Mouse (Mus musculus): ENCODE measurements around the gene Scin.

GRCm38 (mm10) chr12:40160777-40161176 lies 26.7 kb upstream of the Scin start:
- no peak for TF ChIP-seq POLR2A (IDR thresholded peaks at IDR 0.05; ENCODE audit: insufficient read depth, low read length)
- TF ChIP-seq CTCF (IDR thresholded peaks at IDR 0.05; ENCODE audit: low read depth, low read length): no peak

Measured in ES-Bruce4 (cell line).